Mouse (Mus musculus) cerebellum, adult (tissue): Measurements from ENCODE around the gene Gm10260.

Source experiments
- ATAC-seq: cut with Nextera tagmentation; 2 replicates; pipeline ENCODE4 v1.9.2; 2017; ENCODE audit warnings: mild to moderate bottlenecking, moderate library complexity, mixed read lengths; ENCODE audit not compliant: insufficient number of reproducible peaks, low FRiP score, low TSS enrichment

The Gm10260 gene

GRCm38 (mm10) chr13:97769205-97769604 lies 8.8 kb upstream of the Gm10260 start:
- ATAC-seq = no peak

- no peak for ATAC-seq
Measured at GRCm38 (mm10) chr13:97768803-97769202, 8.4 kb upstream of the Gm10260 start.

GRCm38 (mm10) chr13:97768046-97768682 lies 7.7 kb upstream of the Gm10260 start:
- no peak for ATAC-seq

GRCm38 (mm10) chr13:97766600-97766999 lies 6.2 kb upstream of the Gm10260 start:
- ATAC-seq = no peak

- ATAC-seq = no peak
Measured at GRCm38 (mm10) chr13:97765913-97766312, 5.5 kb upstream of the Gm10260 start.

GRCm38 (mm10) chr13:97764067-97764466 lies 3.6 kb upstream of the Gm10260 start:
- ATAC-seq = no peak

- ATAC-seq = no peak
Measured at GRCm38 (mm10) chr13:97763436-97763835, 3.0 kb upstream of the Gm10260 start.

GRCm38 (mm10) chr13:97762121-97762520 lies 1.7 kb upstream of the Gm10260 start:
- ATAC-seq = no peak

GRCm38 (mm10) chr13:97757033-97757432 lies 3.4 kb downstream of the Gm10260 start:
- ATAC-seq = no peak

GRCm38 (mm10) chr13:97756091-97756490 lies 4.3 kb downstream of the Gm10260 start:
- no peak for ATAC-seq

- peak; percentile 82 for ATAC-seq
Measured at GRCm38 (mm10) chr13:97750851-97751381, 9.5 kb downstream of the Gm10260 start.

- ATAC-seq = no peak
Measured at GRCm38 (mm10) chr13:97747037-97747860, 13.2 kb downstream of the Gm10260 start.

- no peak for ATAC-seq
Measured at GRCm38 (mm10) chr13:97744669-97745068, 15.8 kb downstream of the Gm10260 start.

GRCm38 (mm10) chr13:97744036-97744435 lies 16.4 kb downstream of the Gm10260 start:
- ATAC-seq = no peak

- ATAC-seq = no peak
Measured at GRCm38 (mm10) chr13:97743229-97743988, 17.0 kb downstream of the Gm10260 start.

GRCm38 (mm10) chr13:97735931-97736330 lies 24.5 kb downstream of the Gm10260 start:
- ATAC-seq = no peak

- ATAC-seq = no peak
Measured at GRCm38 (mm10) chr13:97734760-97735159, 25.7 kb downstream of the Gm10260 start.

- no peak for ATAC-seq
Measured at GRCm38 (mm10) chr13:97725160-97725825, 35.1 kb downstream of the Gm10260 start.

- ATAC-seq = no peak
Measured at GRCm38 (mm10) chr13:97724551-97724950, 35.9 kb downstream of the Gm10260 start.
